Mouse (Mus musculus): Measurements from ENCODE around the gene Abcc1. TPM values are rescaled to one million over a fixed set of nuclear protein-coding genes. Genes with fewer than 3 reads are reported as not detected.

The Abcc1 gene
- polyA plus RNA-seq, 1 experiment from 2014 or later = 9.6 TPM

- no peak for DNase-seq (ENCODE audit: low spot score)
- no peak overlapping the region for H3K27ac ChIP-seq (ENCODE audit: low read depth, low read length)
- H3K36me3 ChIP-seq (ENCODE audit: control insufficient read depth, insufficient read depth, low read length) = no peaks in the 10 kb centered on the region
- H3K4me1 ChIP-seq (replicated peaks; ENCODE audit: control insufficient read depth, insufficient read depth, low read length) = no peaks in the 10 kb centered on the region
- no peak overlapping the region for H3K4me3 ChIP-seq (ENCODE audit: low read depth, low read length)
- H3K4me2 ChIP-seq (ENCODE audit: low read depth, low read length, severe bottlenecking) = no peak overlapping the region
- ATAC-seq (replicated peaks; ENCODE audit: low FRiP score) = no peak
- no peak overlapping the region for H3K9ac ChIP-seq (ENCODE audit: low read length)
- H3K27me3 ChIP-seq (ENCODE audit: control insufficient read depth, insufficient read depth, low read length) = no peaks in the 10 kb centered on the region
- no peaks in the 10 kb centered on the region for H3K9me3 ChIP-seq (ENCODE audit: control insufficient read depth, low read length)
Measured at GRCm38 (mm10) chr16:14381061-14381665, 19.8 kb downstream of the Abcc1 start.

DNA sequence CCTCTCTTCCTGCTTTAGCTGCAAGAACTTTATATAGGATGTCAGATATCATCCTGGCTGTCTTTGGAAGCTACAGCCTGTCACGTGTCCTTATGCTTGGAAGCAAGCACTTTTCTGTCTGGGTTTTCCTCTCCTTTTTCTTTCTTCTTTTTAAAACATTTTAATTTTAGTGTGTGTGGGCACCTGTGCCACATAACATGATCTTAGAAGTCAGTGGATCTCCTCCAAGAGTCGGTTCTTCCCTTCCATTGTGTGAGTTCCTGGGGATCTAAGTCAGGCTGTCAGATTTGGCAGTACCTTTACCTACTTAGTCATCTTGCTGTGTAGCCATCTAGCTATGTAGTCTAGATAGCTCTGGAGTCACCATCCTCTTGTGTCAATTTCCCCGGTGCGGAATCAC is 37.9 kb downstream of the Abcc1 start:
- WGBS = 95% methylated on average over 4 of the region's 4 CpGs
- no peak overlapping the region for H3K27ac ChIP-seq (ENCODE audit: low read depth, low read length)
- H3K4me2 ChIP-seq (ENCODE audit: low read depth, low read length, severe bottlenecking) = no peak overlapping the region
- no peaks in the 10 kb centered on the region; the same call in 1 of the 2 replicates for H3K36me3 ChIP-seq (ENCODE audit: control insufficient read depth, insufficient read depth, low read length)
- H3K4me3 ChIP-seq (ENCODE audit: low read depth, low read length) = no peak overlapping the region
- H3K4me1 ChIP-seq (replicated peaks; ENCODE audit: control insufficient read depth, insufficient read depth, low read length) = no peaks in the 10 kb centered on the region
- no peak for ATAC-seq (replicated peaks; ENCODE audit: low FRiP score)
- H3K27me3 ChIP-seq (ENCODE audit: control insufficient read depth, insufficient read depth, low read length) = no peaks in the 10 kb centered on the region
- DNase-seq (ENCODE audit: low spot score) = no peak
- no peaks in the 10 kb centered on the region for H3K9me3 ChIP-seq (ENCODE audit: control insufficient read depth, low read length)
- H3K9ac ChIP-seq (ENCODE audit: low read length) = no peak overlapping the region

DNA sequence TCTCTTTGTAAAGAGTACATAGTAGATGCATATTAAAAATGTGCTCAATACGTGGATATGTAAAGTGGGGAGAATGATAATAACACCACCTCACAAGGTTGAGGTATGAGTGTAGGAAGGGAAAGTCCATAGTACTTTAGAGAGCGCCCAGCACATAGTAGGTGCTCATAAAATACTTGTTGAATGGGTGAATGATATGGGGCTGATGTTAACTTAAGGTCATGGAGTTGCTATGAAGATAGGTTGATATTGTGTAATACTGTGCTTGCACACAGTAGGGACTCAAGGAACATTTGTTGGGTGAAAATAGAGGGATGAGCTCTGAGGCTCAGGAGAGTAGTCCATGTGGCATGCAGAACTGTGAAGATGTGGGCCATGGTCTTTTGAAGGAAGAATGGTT is 42.1 kb downstream of the Abcc1 start:
- ATAC-seq (replicated peaks; ENCODE audit: low FRiP score) = no peak

DNA sequence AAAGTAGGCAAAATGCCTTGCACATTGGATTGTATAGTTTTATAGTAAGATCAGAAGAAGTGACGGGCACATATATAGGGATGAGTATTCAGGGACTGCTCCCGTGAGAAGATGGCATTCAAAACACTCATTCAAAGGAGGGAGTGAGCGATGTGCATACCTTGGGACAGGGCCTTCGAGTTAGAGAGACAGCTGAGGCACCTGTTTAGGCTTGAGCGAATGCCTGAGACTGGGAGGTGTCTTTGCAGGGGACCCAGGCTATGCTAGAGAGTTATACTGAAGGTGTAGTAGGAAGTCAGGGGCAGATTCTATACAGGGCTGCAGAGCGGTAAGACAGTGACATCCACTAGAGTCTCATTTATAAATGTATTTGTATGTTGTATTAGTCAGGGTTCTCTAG is 44.3 kb downstream of the Abcc1 start:
- Histone ChIP-seq H3K4me3 (ENCODE audit: low read depth, low read length) (no peak overlapping the region), H3K9me3 (ENCODE audit: control insufficient read depth, low read length) (no peaks in the 10 kb centered on the region), H3K4me1 (replicated peaks; ENCODE audit: control insufficient read depth, insufficient read depth, low read length) (no peaks in the 10 kb centered on the region), H3K9ac (ENCODE audit: low read length) (no peak overlapping the region), H3K27ac (ENCODE audit: low read depth, low read length) (no peak overlapping the region), H3K27me3 (ENCODE audit: control insufficient read depth, insufficient read depth, low read length) (no peaks in the 10 kb centered on the region), H3K36me3 (ENCODE audit: control insufficient read depth, insufficient read depth, low read length) (no peaks in the 10 kb centered on the region; the same call in 1 of the 2 replicates), H3K4me2 (ENCODE audit: low read depth, low read length, severe bottlenecking) (no peak overlapping the region)
- ATAC-seq (replicated peaks; ENCODE audit: low FRiP score) (no peak), DNase-seq (ENCODE audit: low spot score) (no peak)
- WGBS = 95% methylated on average over 6 of the region's 6 CpGs

More for the DNA sequence above, 42.1 kb downstream of the Abcc1 start:
- Histone ChIP-seq H3K9ac (ENCODE audit: low read length) (no peak overlapping the region), H3K4me2 (ENCODE audit: low read depth, low read length, severe bottlenecking) (no peak overlapping the region), H3K36me3 (ENCODE audit: control insufficient read depth, insufficient read depth, low read length) (no peaks in the 10 kb centered on the region; the same call in 1 of the 2 replicates), H3K27ac (ENCODE audit: low read depth, low read length) (no peak overlapping the region), H3K9me3 (ENCODE audit: control insufficient read depth, low read length) (no peaks in the 10 kb centered on the region), H3K27me3 (ENCODE audit: control insufficient read depth, insufficient read depth, low read length) (no peaks in the 10 kb centered on the region), H3K4me1 (replicated peaks; ENCODE audit: control insufficient read depth, insufficient read depth, low read length) (no peaks in the 10 kb centered on the region), H3K4me3 (ENCODE audit: low read depth, low read length) (no peak overlapping the region)
- WGBS = 89% methylated on average over 2 of the region's 2 CpGs
- DNase-seq (ENCODE audit: low spot score) = no peak

DNA sequence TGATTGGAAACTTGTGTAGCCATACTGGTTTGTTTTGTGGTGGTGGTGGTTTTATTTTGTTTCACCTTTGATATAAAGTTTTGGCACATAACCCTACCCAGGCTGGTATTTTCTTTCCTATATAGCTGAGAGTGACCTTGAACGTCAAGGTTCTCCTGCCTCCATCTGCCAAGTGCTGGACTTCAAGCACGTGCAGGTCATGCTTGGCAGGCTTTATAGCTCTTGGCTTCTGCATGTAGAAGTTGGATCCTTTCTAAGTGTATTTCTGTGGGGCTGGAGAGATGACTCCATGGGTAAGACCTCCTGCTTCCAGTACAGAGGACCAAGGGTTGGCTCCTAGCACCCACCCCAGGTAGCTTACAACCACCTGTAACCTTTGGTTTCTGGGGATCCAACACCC is 47.8 kb downstream of the Abcc1 start:
- Histone ChIP-seq H3K4me1 (replicated peaks; ENCODE audit: control insufficient read depth, insufficient read depth, low read length) (no peaks in the 10 kb centered on the region), H3K36me3 (ENCODE audit: control insufficient read depth, insufficient read depth, low read length) (no peaks in the 10 kb centered on the region; the same call in 1 of the 2 replicates), H3K4me3 (ENCODE audit: low read depth, low read length) (no peak overlapping the region)

DNA sequence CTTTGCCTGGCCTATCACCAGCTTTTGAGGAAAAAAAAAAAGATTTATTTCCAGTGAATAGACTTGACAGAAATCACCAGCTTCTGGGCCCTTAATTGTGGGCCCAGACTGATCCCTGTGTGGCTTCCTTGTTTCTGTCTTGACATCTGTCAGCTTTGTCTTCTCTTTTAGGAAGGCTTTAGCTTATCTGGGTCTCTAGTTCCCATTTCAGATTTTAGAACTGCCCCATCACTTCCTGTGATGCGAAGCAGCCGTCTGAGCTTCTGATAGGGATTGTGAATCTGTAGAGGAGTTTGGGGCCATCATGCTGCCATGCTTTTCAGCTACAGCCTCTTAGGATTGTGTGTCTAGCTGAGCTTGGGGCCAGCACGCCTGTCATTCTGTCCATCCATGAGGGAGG is 48.4 kb downstream of the Abcc1 start:
- Histone ChIP-seq H3K4me2 (ENCODE audit: low read depth, low read length, severe bottlenecking) (no peak overlapping the region), H3K4me3 (ENCODE audit: low read depth, low read length) (no peak overlapping the region), H3K4me1 (replicated peaks; ENCODE audit: control insufficient read depth, insufficient read depth, low read length) (no peaks in the 10 kb centered on the region), H3K27ac (ENCODE audit: low read depth, low read length) (no peak overlapping the region), H3K36me3 (ENCODE audit: control insufficient read depth, insufficient read depth, low read length) (no peaks in the 10 kb centered on the region; the same call in 1 of the 2 replicates), H3K27me3 (ENCODE audit: control insufficient read depth, insufficient read depth, low read length) (no peaks in the 10 kb centered on the region), H3K9me3 (ENCODE audit: control insufficient read depth, low read length) (no peaks in the 10 kb centered on the region), H3K9ac (ENCODE audit: low read length) (no peak overlapping the region)
- DNase-seq (ENCODE audit: low spot score) (no peak), ATAC-seq (replicated peaks; ENCODE audit: low FRiP score) (no peak)
- WGBS = 84% methylated on average over 3 of the region's 3 CpGs

More for the DNA sequence above, 47.8 kb downstream of the Abcc1 start:
- no peak for DNase-seq (ENCODE audit: low spot score)
- WGBS = 90% methylated on average over 2 of the region's 2 CpGs
- no peaks in the 10 kb centered on the region for H3K27me3 ChIP-seq (ENCODE audit: control insufficient read depth, insufficient read depth, low read length)
- H3K9ac ChIP-seq (ENCODE audit: low read length) = no peak overlapping the region
- H3K9me3 ChIP-seq (ENCODE audit: control insufficient read depth, low read length) = no peaks in the 10 kb centered on the region
- H3K4me2 ChIP-seq (ENCODE audit: low read depth, low read length, severe bottlenecking) = no peak overlapping the region
- no peak overlapping the region for H3K27ac ChIP-seq (ENCODE audit: low read depth, low read length)
- ATAC-seq (replicated peaks; ENCODE audit: low FRiP score) = no peak

GRCm38 (mm10) chr16:14410611-14411010 is 49.3 kb downstream of the Abcc1 start:
- no peak overlapping the region for H3K27ac ChIP-seq (ENCODE audit: low read depth, low read length)
- WGBS = 92% methylated on average over 7 of the region's 7 CpGs
- H3K36me3 ChIP-seq (ENCODE audit: control insufficient read depth, insufficient read depth, low read length) = no peaks in the 10 kb centered on the region; the same call in 1 of the 2 replicates
- H3K9ac ChIP-seq (ENCODE audit: low read length) = no peak overlapping the region
- no peak overlapping the region for H3K4me2 ChIP-seq (ENCODE audit: low read depth, low read length, severe bottlenecking)
- no peak for ATAC-seq (replicated peaks; ENCODE audit: low FRiP score)
- no peaks in the 10 kb centered on the region for H3K27me3 ChIP-seq (ENCODE audit: control insufficient read depth, insufficient read depth, low read length)
- DNase-seq (ENCODE audit: low spot score) = no peak
- H3K4me1 ChIP-seq (replicated peaks; ENCODE audit: control insufficient read depth, insufficient read depth, low read length) = no peaks in the 10 kb centered on the region
- H3K4me3 ChIP-seq (ENCODE audit: low read depth, low read length) = no peak overlapping the region
- H3K9me3 ChIP-seq (ENCODE audit: control insufficient read depth, low read length) = no peaks in the 10 kb centered on the region

DNA sequence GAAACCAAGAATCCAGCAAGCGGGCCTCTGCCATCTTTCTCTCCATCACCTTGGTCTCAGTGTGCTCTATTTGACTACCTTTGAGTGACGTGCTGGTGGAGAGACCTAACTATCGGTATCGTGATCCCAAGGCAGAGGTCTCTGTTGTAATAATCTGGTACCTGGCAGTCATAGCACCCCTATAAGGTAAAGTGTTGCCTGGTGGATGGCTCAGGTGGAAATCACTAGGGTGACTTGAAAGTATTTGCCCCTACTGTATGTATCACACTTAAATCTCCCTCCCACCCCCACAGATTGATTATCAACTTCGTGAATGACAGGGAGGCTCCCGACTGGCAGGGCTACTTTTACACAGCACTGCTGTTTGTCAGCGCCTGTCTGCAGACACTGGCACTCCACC is 49.8 kb downstream of the Abcc1 start:
- H3K9ac ChIP-seq (ENCODE audit: low read length) = no peak overlapping the region
- no peaks in the 10 kb centered on the region for H3K9me3 ChIP-seq (ENCODE audit: control insufficient read depth, low read length)
- no peak overlapping the region for H3K27ac ChIP-seq (ENCODE audit: low read depth, low read length)
- DNase-seq (ENCODE audit: low spot score) = no peak
- H3K4me1 ChIP-seq (replicated peaks; ENCODE audit: control insufficient read depth, insufficient read depth, low read length) = no peaks in the 10 kb centered on the region
- H3K27me3 ChIP-seq (ENCODE audit: control insufficient read depth, insufficient read depth, low read length) = no peaks in the 10 kb centered on the region
- H3K4me2 ChIP-seq (ENCODE audit: low read depth, low read length, severe bottlenecking) = no peak overlapping the region
- no peaks in the 10 kb centered on the region; the same call in 1 of the 2 replicates for H3K36me3 ChIP-seq (ENCODE audit: control insufficient read depth, insufficient read depth, low read length)
- no peak overlapping the region for H3K4me3 ChIP-seq (ENCODE audit: low read depth, low read length)
- 90% methylated on average over 7 of the region's 7 CpGs for WGBS
- ATAC-seq (replicated peaks; ENCODE audit: low FRiP score) = no peak

- WGBS = 93% methylated on average over 5 of the region's 5 CpGs
- no peak for ATAC-seq (replicated peaks; ENCODE audit: low FRiP score)
Measured at GRCm38 (mm10) chr16:14412551-14412950, 51.2 kb downstream of the Abcc1 start.

More at GRCm38 (mm10) chr16:14412551-14412950, 51.2 kb downstream of the Abcc1 start:
- no peak overlapping the region for H3K4me3 ChIP-seq (ENCODE audit: low read depth, low read length)
- no peaks in the 10 kb centered on the region; the same call in 1 of the 2 replicates for H3K36me3 ChIP-seq (ENCODE audit: control insufficient read depth, insufficient read depth, low read length)
- H3K9me3 ChIP-seq (ENCODE audit: control insufficient read depth, low read length) = no peaks in the 10 kb centered on the region
- H3K4me2 ChIP-seq (ENCODE audit: low read depth, low read length, severe bottlenecking) = no peak overlapping the region
- DNase-seq (ENCODE audit: low spot score) = no peak
- no peaks in the 10 kb centered on the region for H3K4me1 ChIP-seq (replicated peaks; ENCODE audit: control insufficient read depth, insufficient read depth, low read length)
- H3K9ac ChIP-seq (ENCODE audit: low read length) = no peak overlapping the region
- H3K27ac ChIP-seq (ENCODE audit: low read depth, low read length) = no peak overlapping the region
- no peaks in the 10 kb centered on the region for H3K27me3 ChIP-seq (ENCODE audit: control insufficient read depth, insufficient read depth, low read length)

Data from forebrain, embryonic 11.5 days (tissue).